In genomic region chr10:62192701-62193157, GRCm38 (mm10) we compare ENCODE assay signal across 10 mouse cellular contexts. TPM values are rescaled to one million over a fixed set of nuclear protein-coding genes. Genes with fewer than 3 reads are reported as not detected.
DNase-seq lines count a peak whose midpoint lies in the region; ATAC-seq and TF ChIP-seq lines count a peak whose summit lies in the region.
"Had no signal": no experiment of that assay in that cellular context is flagged by ENCODE, and none has a peak within 500 bp of the region (broad histone marks: within the 10 kb centered on the region; RNA-seq: fewer than 3 reads in every experiment).

No protein-coding gene starts in this region.

- no peaks in the 10 kb centered on the region for H3K27me3 ChIP-seq in forebrain, embryonic 15.5 days
- no peaks in the 10 kb centered on the region for H3K27me3 ChIP-seq in forebrain, embryonic 12.5 days

- no peak overlapping the region for H3K4me2 ChIP-seq in forebrain, embryonic 15.5 days (replicated peaks)
- no peak overlapping the region for H3K4me2 ChIP-seq in forebrain, embryonic 12.5 days

- WGBS in forebrain, embryonic 15.5 days = 44% methylated on average over 9 of the region's 9 CpGs
- WGBS in forebrain, embryonic 12.5 days = 73% methylated on average over 9 of the region's 9 CpGs

- no peak overlapping the region for H3K9ac ChIP-seq in forebrain, embryonic 15.5 days (replicated peaks)
- H3K9ac ChIP-seq in forebrain, embryonic 12.5 days = no peak overlapping the region

- H3K36me3 ChIP-seq in forebrain, embryonic 15.5 days = no peaks in the 10 kb centered on the region
- H3K36me3 ChIP-seq in forebrain, embryonic 12.5 days (replicated peaks) = no peaks in the 10 kb centered on the region

- H3K27ac ChIP-seq in forebrain, embryonic 15.5 days (replicated peaks) = peak overlapping the region; percentile 53; the same call in 1 of the 2 replicates
- no peak overlapping the region for H3K27ac ChIP-seq in forebrain, embryonic 12.5 days
- H3K27ac ChIP-seq in gastrocnemius, adult 2 months = peak overlapping the region; percentile 86

- intact Hi-C loops in gastrocnemius, adult 2 months (cut with DNase I) = no loop called here

- H3K4me3 ChIP-seq in forebrain, embryonic 15.5 days = no peak overlapping the region
- H3K4me3 ChIP-seq in forebrain, embryonic 12.5 days (replicated peaks) = no peak overlapping the region
- H3K4me3 ChIP-seq in gastrocnemius, adult 2 months = peak overlapping the region; percentile 5; the same call in 1 of the 2 replicates

- H3K4me1 ChIP-seq in forebrain, embryonic 15.5 days = peaks cover 27% of the 10 kb centered on the region
- peaks cover 3% of the 10 kb centered on the region; the same call in 1 of the 2 replicates for H3K4me1 ChIP-seq in forebrain, embryonic 12.5 days

- TF ChIP-seq CTCF in gastrocnemius, adult 2 months (IDR thresholded peaks at IDR 0.05) = no peak

- no peaks in the 10 kb centered on the region for H3K9me3 ChIP-seq in forebrain, embryonic 15.5 days
- H3K9me3 ChIP-seq in forebrain, embryonic 12.5 days = no peaks in the 10 kb centered on the region

- peak; percentile 32; the same call in 1 of the 2 replicates for ATAC-seq in forebrain, embryonic 15.5 days (replicated peaks)
- no peak for ATAC-seq in forebrain, embryonic 12.5 days (ENCODE audit: low FRiP score)

- peak; percentile 46 to 62 for DNase-seq in right cerebral cortex, adult 2 months (ENCODE audit: low spot score in 2 of 2)
- no peak for DNase-seq in right cerebral cortex, postnatal 4 days
- peak; percentile 94 for DNase-seq in gastrocnemius, adult 2 months
- peak; percentile 52 to 61 for DNase-seq in layer of hippocampus, postnatal 10 days (ENCODE audit: low spot score in 2 of 2)
- DNase-seq in testis, postnatal 14 days (ENCODE audit: low spot score) = peak; percentile 38
- DNase-seq in spleen, postnatal 36 days (ENCODE audit: low spot score in 2 of 2) = no peak

RNA-seq across cellular contexts. Expression of gene Tspan15, which starts 38.3 kb away (rescaled TPM):
- 14.4 and 17.0 TPM in 2 replicates for polyA plus RNA-seq in forebrain, embryonic 15.5 days (2015; fragmentation: Nextera tagmentation; extraction: Ambion mirVana)
- 11.7 and 13.7 TPM in 2 replicates for polyA plus RNA-seq in forebrain, embryonic 12.5 days (2016; fragmentation: Nextera tagmentation; extraction: Ambion mirVana)
- total RNA-seq in gastrocnemius, adult 2 months (2021) = 1 to 10 TPM; 3.5 to 6.0 TPM
- total RNA-seq in layer of hippocampus, postnatal 10 days (2021) = 1 to 10 TPM; 7.9 to 9.0 TPM

RNA-seq across cellular contexts. Expression of gene Fam241b, which starts 49.0 kb away (rescaled TPM):
- 149 and 150 TPM in 2 replicates for polyA plus RNA-seq in forebrain, embryonic 15.5 days (2015; fragmentation: Nextera tagmentation; extraction: Ambion mirVana)
- 58.2 and 60.1 TPM in 2 replicates for polyA plus RNA-seq in forebrain, embryonic 12.5 days (2016; fragmentation: Nextera tagmentation; extraction: Ambion mirVana)
- 1 to 10 TPM in 1 of 2 experiments, under 1 TPM in 1; 0.99 to 1.2 TPM for total RNA-seq in gastrocnemius, adult 2 months (2021)
- 10 to 100 TPM; 49.1 to 55.5 TPM for total RNA-seq in layer of hippocampus, postnatal 10 days (2021)

RNA-seq across cellular contexts. Expression of gene Tacr2, which starts 59.5 kb away (rescaled TPM):
- not detected in 2 replicates for polyA plus RNA-seq in forebrain, embryonic 15.5 days (2015; fragmentation: Nextera tagmentation; extraction: Ambion mirVana)
- not detected in 2 replicates for polyA plus RNA-seq in forebrain, embryonic 12.5 days (2016; fragmentation: Nextera tagmentation; extraction: Ambion mirVana)
- total RNA-seq in gastrocnemius, adult 2 months (2021) = not detected
- under 1 TPM in 1 of 2 experiments, not detected in 1; 0.25 TPM for total RNA-seq in layer of hippocampus, postnatal 10 days (2021)
- total RNA-seq: hematopoietic stem cell, adult 5-6 weeks had no signal

RNA-seq across cellular contexts. Expression of gene Neurog3, which starts 59.8 kb away (rescaled TPM):
- polyA plus RNA-seq in forebrain, embryonic 15.5 days (2015; fragmentation: Nextera tagmentation; extraction: Ambion mirVana) = 0.24 TPM in 1 of 2 replicates, not detected in the other
- polyA plus RNA-seq in forebrain, embryonic 12.5 days (2016; fragmentation: Nextera tagmentation; extraction: Ambion mirVana) = 0.65 and 0.67 TPM in 2 replicates
- total RNA-seq in gastrocnemius, adult 2 months (2021) = not detected
- total RNA-seq in layer of hippocampus, postnatal 10 days (2021) = not detected
- total RNA-seq: CH12.LX; hematopoietic stem cell, adult 5-6 weeks had no signal

Comparison
In these comparisons a context has a peak if more than half of its experiments do, and no peak if none do; other contexts are left out.
1. DNase-seq: peak in right cerebral cortex, adult 2 months (2 of 2), gastrocnemius, adult 2 months (single experiment), layer of hippocampus, postnatal 10 days (2 of 2) and testis, postnatal 14 days (single experiment); none in right cerebral cortex, postnatal 4 days (single experiment) and spleen, postnatal 36 days (0 of 2).
2. RNA of gene Fam241b, which starts 49.0 kb away (total RNA-seq): 49.1 to 55.5 TPM in layer of hippocampus, postnatal 10 days; 0.99 to 1.2 TPM in gastrocnemius, adult 2 months; every median in the first group is over 10 times any median in the second.